Mouse (Mus musculus) monocyte, adult 2 months (primary cell): ENCODE measurements around the gene Mob2.
A peak's percentile ranks its signal among the peaks of the same experiment; 100 is the strongest.

Experiments used
- DNase-seq, 2 experiments: peaks; one replicate each; pipeline ENCODE4 v3.0.0; 2022; ENCODE audit warnings: low spot score in 2 of 2, low read depth in 1 of 2

Gene Mob2

GRCm38 (mm10) chr7:142060931-142061565 lies at the start of gene Mob2:
Gene Mob2, minus strand, starts transcription at chr7:142061065.
- DNase-seq, result peak; percentile 69 to 83

- no peak for DNase-seq
Measured at GRCm38 (mm10) chr7:142104747-142105146, 43.9 kb upstream of the Mob2 start.

GRCm38 (mm10) chr7:142097776-142098175 lies 36.9 kb upstream of the Mob2 start:
- peak in 1 of 2 experiments; percentile 33 for DNase-seq

- no peak for DNase-seq
Measured at GRCm38 (mm10) chr7:142096701-142097100, 35.8 kb upstream of the Mob2 start.

- peak; percentile 51 to 66 for DNase-seq
Measured at GRCm38 (mm10) chr7:142095183-142095931, 34.5 kb upstream of the Mob2 start, which contains the start of gene Dusp8. Gene Dusp8, minus strand, starts transcription at chr7:142095843.

GRCm38 (mm10) chr7:142094301-142095143 lies 33.7 kb upstream of the Mob2 start:
- DNase-seq, result no peak

- DNase-seq, result no peak
Measured at GRCm38 (mm10) chr7:142093696-142094240, 32.9 kb upstream of the Mob2 start.

- DNase-seq, result no peak
Measured at GRCm38 (mm10) chr7:142092991-142093390, 32.1 kb upstream of the Mob2 start.

GRCm38 (mm10) chr7:142091848-142092247 lies 31.0 kb upstream of the Mob2 start:
- no peak for DNase-seq

- no peak for DNase-seq
Measured at GRCm38 (mm10) chr7:142089648-142090447, 29.0 kb upstream of the Mob2 start.

- no peak for DNase-seq
Measured at GRCm38 (mm10) chr7:142088886-142089285, 28.0 kb upstream of the Mob2 start.

- DNase-seq, result no peak
Measured at GRCm38 (mm10) chr7:142087069-142087652, 26.3 kb upstream of the Mob2 start.

GRCm38 (mm10) chr7:142086159-142086905 lies 25.5 kb upstream of the Mob2 start:
- DNase-seq, result no peak

GRCm38 (mm10) chr7:142084820-142085219 lies 24.0 kb upstream of the Mob2 start:
- DNase-seq, result no peak

GRCm38 (mm10) chr7:142084395-142084794 lies 23.5 kb upstream of the Mob2 start:
- DNase-seq, result no peak

- DNase-seq, result no peak
Measured at GRCm38 (mm10) chr7:142083588-142084317, 22.9 kb upstream of the Mob2 start.

- no peak for DNase-seq
Measured at GRCm38 (mm10) chr7:142082607-142083006, 21.7 kb upstream of the Mob2 start.

- no peak for DNase-seq
Measured at GRCm38 (mm10) chr7:142082179-142082578, 21.3 kb upstream of the Mob2 start.

- DNase-seq, result no peak
Measured at GRCm38 (mm10) chr7:142081736-142082135, 20.9 kb upstream of the Mob2 start.
